Mouse (Mus musculus): ENCODE results near the gene Rpl10-ps3. TPM values are rescaled to one million over a fixed set of nuclear protein-coding genes. Genes with fewer than 3 reads are reported as not detected.

Rpl10-ps3 gene
- total and polyA plus RNA-seq, 2 experiments from 2014 or later = 95.2 to 154 TPM

- 88% methylated on average over 7 of the region's 7 CpGs for WGBS
- Histone ChIP-seq H3K9me3 (ENCODE audit: low read length) (no peaks in the 10 kb centered on the region), H3K9ac (no peak overlapping the region), H3K4me3 (ENCODE audit: low read depth, low read length) (no peak overlapping the region), H3K4me2 (ENCODE audit: low read depth) (no peak overlapping the region), H3K36me3 (ENCODE audit: insufficient read depth) (no peaks in the 10 kb centered on the region), H3K27me3 (ENCODE audit: insufficient read depth, low read length) (no peaks in the 10 kb centered on the region), H3K27ac (ENCODE audit: low read depth, low read length) (no peak overlapping the region), H3K4me1 (ENCODE audit: insufficient read depth) (no peaks in the 10 kb centered on the region)
- ATAC-seq = no peak
- DNase-seq = no peak
- TF ChIP-seq CTCF (IDR thresholded peaks at IDR 0.05; ENCODE audit: low read depth) = no peak
These were observed 9.0 kb downstream of the Rpl10-ps3 start for GRCm38 (mm10) chr9:50335539-50336325.

DNA sequence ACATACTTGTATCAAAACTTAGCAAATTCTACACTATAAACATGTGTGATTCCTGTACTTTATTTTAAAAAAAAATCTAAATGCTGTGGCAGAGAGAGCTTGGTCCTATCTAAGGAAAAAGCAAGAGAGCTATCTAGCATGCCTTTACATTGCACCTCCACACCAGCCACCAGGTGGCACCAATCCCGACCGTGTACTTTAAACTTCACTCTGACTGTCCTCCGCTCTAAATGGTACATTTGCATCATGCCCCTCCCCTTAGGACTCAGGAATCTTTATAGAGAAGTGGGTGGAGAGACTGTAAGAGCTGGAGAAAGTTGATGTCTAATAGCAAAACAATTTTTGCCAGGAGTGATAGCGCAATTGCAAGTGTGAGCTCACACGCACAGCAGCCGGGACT is 11.4 kb downstream of the Rpl10-ps3 start:
- DNase-seq = peak; percentile 75
- peak; percentile 78 for TF ChIP-seq CTCF (IDR thresholded peaks at IDR 0.05; ENCODE audit: low read depth)
- WGBS = 34% methylated on average over 6 of the region's 6 CpGs
- no peak overlapping the region for H3K27ac ChIP-seq (ENCODE audit: low read depth, low read length)
- H3K9ac ChIP-seq = no peak overlapping the region
- H3K27me3 ChIP-seq (ENCODE audit: insufficient read depth, low read length) = no peaks in the 10 kb centered on the region
- no peaks in the 10 kb centered on the region for H3K9me3 ChIP-seq (ENCODE audit: low read length)
- no peaks in the 10 kb centered on the region for H3K36me3 ChIP-seq (ENCODE audit: insufficient read depth)
- H3K4me3 ChIP-seq (ENCODE audit: low read depth, low read length) = no peak overlapping the region
- H3K4me2 ChIP-seq (ENCODE audit: low read depth) = no peak overlapping the region
- ATAC-seq = no peak
- no peaks in the 10 kb centered on the region for H3K4me1 ChIP-seq (ENCODE audit: insufficient read depth)

DNA sequence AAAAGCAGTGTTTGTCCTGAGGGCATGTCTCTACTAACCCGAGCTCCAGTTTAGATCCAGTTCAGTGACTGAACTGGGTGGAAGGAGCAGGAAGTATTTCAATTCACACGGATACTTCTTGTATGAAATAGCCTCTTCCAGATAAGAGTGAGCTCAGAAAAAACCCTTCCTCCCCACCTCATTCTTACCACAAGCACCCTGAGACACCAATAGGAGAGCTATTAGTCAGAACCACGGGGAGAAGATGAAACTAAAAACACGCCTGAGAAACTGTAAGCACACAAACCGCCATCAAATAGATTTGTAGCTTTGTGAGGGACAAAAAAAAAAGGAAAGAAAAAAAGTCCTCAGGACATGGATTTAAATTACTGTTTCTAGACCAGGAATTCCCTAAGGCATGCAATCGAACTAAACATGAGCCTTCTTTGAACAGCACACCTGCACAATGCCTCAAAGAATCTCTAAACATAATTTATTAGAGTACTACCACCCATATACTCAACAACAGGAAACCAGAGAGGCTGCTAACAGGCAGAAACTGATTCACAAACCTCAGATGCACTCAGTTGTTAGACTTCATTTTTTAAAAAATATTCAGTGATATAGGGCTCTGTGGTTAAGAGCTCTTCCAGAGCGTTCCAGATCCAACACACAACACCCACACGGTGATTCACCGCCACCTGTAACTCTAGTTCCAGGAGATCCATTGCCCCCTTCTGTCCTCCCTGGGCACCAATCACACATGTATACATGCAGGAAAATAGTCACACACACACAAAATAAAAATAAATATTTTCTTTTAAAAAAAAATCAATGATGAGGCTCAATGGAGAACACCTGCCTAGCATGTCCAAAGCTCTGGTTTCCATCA is 20.2 kb downstream of the Rpl10-ps3 start:
- no peaks in the 10 kb centered on the region for H3K9me3 ChIP-seq (ENCODE audit: low read length)
- no peak for TF ChIP-seq CTCF (IDR thresholded peaks at IDR 0.05; ENCODE audit: low read depth)
- no peak overlapping the region for H3K9ac ChIP-seq
- H3K4me2 ChIP-seq (ENCODE audit: low read depth) = no peak overlapping the region
- no peak for ATAC-seq
- WGBS = 90% methylated on average over 9 of the region's 9 CpGs
- no peak overlapping the region for H3K27ac ChIP-seq (ENCODE audit: low read depth, low read length)
- H3K27me3 ChIP-seq (ENCODE audit: insufficient read depth, low read length) = no peaks in the 10 kb centered on the region
- H3K4me1 ChIP-seq (ENCODE audit: insufficient read depth) = no peaks in the 10 kb centered on the region
- H3K4me3 ChIP-seq (ENCODE audit: low read depth, low read length) = no peak overlapping the region
- no peaks in the 10 kb centered on the region for H3K36me3 ChIP-seq (ENCODE audit: insufficient read depth)
- DNase-seq = no peak

DNA sequence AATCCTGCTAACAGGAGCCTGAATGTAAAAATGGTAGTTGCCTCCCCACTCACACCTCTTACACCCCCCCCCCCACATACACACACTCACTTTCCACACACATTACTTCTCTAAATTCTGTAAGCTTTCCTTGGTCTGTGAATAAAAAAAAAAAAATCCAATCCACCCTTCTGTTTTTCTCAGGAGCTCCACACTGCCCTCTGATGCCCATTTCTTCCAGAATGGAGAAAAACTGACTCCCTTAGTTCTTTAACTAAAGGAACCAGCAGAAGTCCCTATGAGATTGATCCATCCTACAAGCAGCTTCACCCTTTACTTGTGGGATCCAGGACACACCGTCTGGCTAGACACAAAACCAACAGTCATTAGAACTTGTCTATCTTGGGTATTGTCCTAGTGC is 24.0 kb downstream of the Rpl10-ps3 start:
- H3K27ac ChIP-seq (ENCODE audit: low read depth, low read length) = no peak overlapping the region
- ATAC-seq (no peak), DNase-seq (no peak)
- no peak overlapping the region for H3K9ac ChIP-seq
- H3K9me3 ChIP-seq (ENCODE audit: low read length) = no peaks in the 10 kb centered on the region
- H3K4me2 ChIP-seq (ENCODE audit: low read depth) = no peak overlapping the region
- WGBS = 45% methylated on average over 1 of the region's 1 CpGs
- no peak overlapping the region for H3K4me3 ChIP-seq (ENCODE audit: low read depth, low read length)
- H3K36me3 ChIP-seq (ENCODE audit: insufficient read depth) = no peaks in the 10 kb centered on the region
- 0 out of 2 replicates have a peak, but pooled peaks cover 4% of the 10 kb centered on the region for H3K4me1 ChIP-seq (ENCODE audit: insufficient read depth)
- peak; percentile 30; the same call in 1 of the 2 replicates for TF ChIP-seq CTCF (IDR thresholded peaks at IDR 0.05; ENCODE audit: low read depth)
- H3K27me3 ChIP-seq (ENCODE audit: insufficient read depth, low read length) = no peaks in the 10 kb centered on the region

- H3K27me3 ChIP-seq (ENCODE audit: insufficient read depth, low read length) = no peaks in the 10 kb centered on the region
- 0 out of 2 replicates have a peak, but pooled peaks cover 4% of the 10 kb centered on the region for H3K4me1 ChIP-seq (ENCODE audit: insufficient read depth)
- H3K27ac ChIP-seq (ENCODE audit: low read depth, low read length) = no peak overlapping the region
- H3K4me3 ChIP-seq (ENCODE audit: low read depth, low read length) = no peak overlapping the region
- ATAC-seq = no peak
- no peak for TF ChIP-seq CTCF (IDR thresholded peaks at IDR 0.05; ENCODE audit: low read depth)
- no peaks in the 10 kb centered on the region for H3K36me3 ChIP-seq (ENCODE audit: insufficient read depth)
- no peak for DNase-seq
- WGBS = 91% methylated on average over 5 of the region's 5 CpGs
- H3K9ac ChIP-seq = no peak overlapping the region
- H3K4me2 ChIP-seq (ENCODE audit: low read depth) = no peak overlapping the region
- H3K9me3 ChIP-seq (ENCODE audit: low read length) = no peaks in the 10 kb centered on the region
These were observed 25.3 kb downstream of the Rpl10-ps3 start for GRCm38 (mm10) chr9:50319506-50319905.

DNA sequence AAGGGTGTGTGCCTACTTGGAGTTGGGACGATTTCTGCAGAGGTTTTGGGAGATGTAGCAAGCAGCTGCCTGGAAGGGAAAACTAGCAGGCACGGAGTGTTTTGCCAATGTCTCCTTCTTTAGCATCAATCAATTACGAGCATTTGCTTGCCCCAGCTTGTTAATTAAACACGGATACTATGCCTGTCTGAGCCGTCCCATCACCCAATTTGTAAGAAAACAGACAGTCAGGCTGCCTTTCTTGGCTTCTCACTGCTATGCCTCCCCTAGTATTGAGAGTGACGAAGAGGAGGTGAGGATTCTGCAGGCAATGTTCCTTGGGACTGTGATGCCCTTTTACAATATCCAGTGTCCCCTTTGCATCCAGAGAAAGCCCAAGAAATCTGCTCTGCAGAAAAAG is 27.5 kb downstream of the Rpl10-ps3 start:
- no peaks in the 10 kb centered on the region for H3K9me3 ChIP-seq (ENCODE audit: low read length)
- DNase-seq (peak; percentile 39), ATAC-seq (no peak; the same call in 1 of the 2 replicates)
- no peak overlapping the region for H3K4me2 ChIP-seq (ENCODE audit: low read depth)
- no peaks in the 10 kb centered on the region for H3K36me3 ChIP-seq (ENCODE audit: insufficient read depth)
- no peak for TF ChIP-seq CTCF (IDR thresholded peaks at IDR 0.05; ENCODE audit: low read depth)
- 0 out of 2 replicates have a peak, but pooled peaks cover 4% of the 10 kb centered on the region for H3K4me1 ChIP-seq (ENCODE audit: insufficient read depth)
- no peak overlapping the region; the same call in 1 of the 2 replicates for H3K9ac ChIP-seq
- no peaks in the 10 kb centered on the region for H3K27me3 ChIP-seq (ENCODE audit: insufficient read depth, low read length)
- no peak overlapping the region for H3K4me3 ChIP-seq (ENCODE audit: low read depth, low read length)
- 30% methylated on average over 6 of the region's 6 CpGs for WGBS
- no peak overlapping the region for H3K27ac ChIP-seq (ENCODE audit: low read depth, low read length)

DNA sequence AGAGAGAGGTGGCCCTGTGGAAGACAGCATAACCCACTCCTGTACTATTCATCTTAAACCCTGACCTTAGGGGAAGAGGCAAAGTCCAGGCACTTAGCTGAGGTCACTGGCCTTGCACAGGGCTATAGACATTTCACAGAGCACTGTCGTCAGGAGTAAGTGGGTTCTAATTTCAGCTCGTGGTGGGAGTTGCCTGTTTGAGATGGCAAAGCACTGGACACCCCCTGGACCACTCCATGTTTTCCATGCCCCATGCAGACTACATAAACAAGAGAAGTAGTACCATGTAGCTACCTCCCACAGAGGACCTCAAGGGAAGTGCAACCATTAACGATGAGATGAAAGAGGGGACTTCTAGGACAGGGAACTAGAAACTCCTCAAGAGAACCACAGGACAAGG is 29.1 kb downstream of the Rpl10-ps3 start:
- DNase-seq (no peak), ATAC-seq (no peak)
- Histone ChIP-seq H3K4me2 (ENCODE audit: low read depth) (no peak overlapping the region), H3K27me3 (ENCODE audit: insufficient read depth, low read length) (no peaks in the 10 kb centered on the region), H3K4me1 (ENCODE audit: insufficient read depth) (0 out of 2 replicates have a peak, but pooled peaks cover 4% of the 10 kb centered on the region), H3K4me3 (ENCODE audit: low read depth, low read length) (no peak overlapping the region), H3K36me3 (ENCODE audit: insufficient read depth) (no peaks in the 10 kb centered on the region), H3K9me3 (ENCODE audit: low read length) (no peaks in the 10 kb centered on the region), H3K27ac (ENCODE audit: low read depth, low read length) (no peak overlapping the region), H3K9ac (no peak overlapping the region)
- no peak for TF ChIP-seq CTCF (IDR thresholded peaks at IDR 0.05; ENCODE audit: low read depth)
- 48% methylated on average over 3 of the region's 3 CpGs for WGBS
